Mouse (Mus musculus) Patski (cell line): ENCODE measurements around the gene Mapk8ip1. TPM values are rescaled to one million over a fixed set of nuclear protein-coding genes. Genes with fewer than 3 reads are reported as not detected.
"Not testable (repeated sequence)": the region's sequence is repeated elsewhere in the genome, so short reads cannot be mapped to it uniquely, and the experiment has no call there.

Experiments used
- ATAC-seq: fragments of 100-300 bp; one replicate; pipeline ENCODE4 v1.8.0; 2021
- CTCF ChIA-PET: fragments of 350-600 bp; sonication (Branson Sonifier 250); formaldehyde crosslinking; loops from one replicate; lab custom pipeline; 2022; ENCODE audit warnings: inconsistent platforms; lab: Charles Lee
- POLR2A ChIA-PET: fragments of 350-600 bp; sonication (Branson Sonifier 250); formaldehyde crosslinking; loops from one replicate; lab custom pipeline; 2022; ENCODE audit warnings: antibody characterized with exemption, inconsistent platforms; lab: Charles Lee
- DNase-seq: peaks from one replicate; pipeline ENCODE4 v3.0.0-alpha.2; 2011; ENCODE audit warnings: low read depth, low spot score
- H3K27me3 ChIP-seq: fragments of 371-371 bp; one replicate; pipeline ENCODE4 v1.5.1; 2021
- CTCF ChIP-seq: fragments of 100-300 bp; IDR thresholded peaks from one replicate; pipeline ENCODE4 v1.5.1; 2021
- in situ Hi-C: fragments of 300-500 bp; cut with MboI; formaldehyde crosslinking; loops from 3 replicates; pipeline ENCODE4 v1.11.1; 2018; ENCODE audit warnings: low pct_unique_long_range_greater_than_20kb, mixed read lengths
- polyA plus RNA-seq: library from polyadenylated mRNA; unstranded; gene quantifications from one replicate; pipeline ENCODE4 v1.2.3, GENCODE M21; 2021

Mapk8ip1 gene
- polyA plus RNA-seq, 1 experiment from 2014 or later = 48.1 TPM

GRCm38 (mm10) chr2:92411705-92412104 is 10.6 kb upstream of the Mapk8ip1 start:
- ChIA-PET POLR2A (no interaction called here), CTCF (no interaction called here)
- in situ Hi-C loops = no loop called here
- ATAC-seq (no peak), DNase-seq (no peak)
- no peak for TF ChIP-seq CTCF
- H3K27me3 ChIP-seq = no peaks in the 10 kb centered on the region

GRCm38 (mm10) chr2:92408309-92409045 is 7.4 kb upstream of the Mapk8ip1 start:
- ATAC-seq (no peak), DNase-seq (no peak)
- ChIA-PET POLR2A (no interaction called here), CTCF (interaction anchor here (1.2 kb wide), 1 partner anchor 12 kb away, joined by 3 read pairs; no protein-coding TSS in a partner anchor)
- no peak for TF ChIP-seq CTCF
- in situ Hi-C loops = no loop called here
- H3K27me3 ChIP-seq = no peaks in the 10 kb centered on the region

- TF ChIP-seq CTCF = no peak
- no peaks in the 10 kb centered on the region for H3K27me3 ChIP-seq
- CTCF ChIA-PET = interaction anchor here (0.8 kb wide), 1 partner anchor 12 kb away, joined by 3 read pairs; no protein-coding TSS in a partner anchor
- POLR2A ChIA-PET = no interaction called here
- no peak for DNase-seq
- ATAC-seq = no peak
- in situ Hi-C loops = no loop called here
These were observed 4.6 kb upstream of the Mapk8ip1 start for GRCm38 (mm10) chr2:92405687-92406086.

- no peak for TF ChIP-seq CTCF
- in situ Hi-C loops = no loop called here
- ChIA-PET CTCF (no interaction called here), POLR2A (interaction anchor here (0.5 kb wide), 1 partner anchor 10 kb away, joined by 3 read pairs; no protein-coding TSS in a partner anchor)
- H3K27me3 ChIP-seq = no peaks in the 10 kb centered on the region
- ATAC-seq = no peak
- DNase-seq = no peak
These were observed 3.7 kb upstream of the Mapk8ip1 start for GRCm38 (mm10) chr2:92404737-92405136.

GRCm38 (mm10) chr2:92403776-92404319 is 2.8 kb upstream of the Mapk8ip1 start:
- no peak for DNase-seq
- in situ Hi-C loops = no loop called here
- no peak for ATAC-seq
- no peak for TF ChIP-seq CTCF
- CTCF ChIA-PET = no interaction called here
- H3K27me3 ChIP-seq = no peaks in the 10 kb centered on the region
- POLR2A ChIA-PET = interaction anchor here (0.7 kb wide), 1 partner anchor 20 kb away, joined by 3 read pairs; no protein-coding TSS in a partner anchor

- DNase-seq (no peak), ATAC-seq (no peak)
- no peak for TF ChIP-seq CTCF
- H3K27me3 ChIP-seq = no peaks in the 10 kb centered on the region
- POLR2A ChIA-PET = no interaction called here
- CTCF ChIA-PET = interaction anchor here (1.7 kb wide), 1 partner anchor 19 kb away, joined by 3 read pairs; no protein-coding TSS in a partner anchor
- in situ Hi-C loops = no loop called here
These were observed 1.7 kb upstream of the Mapk8ip1 start for GRCm38 (mm10) chr2:92402591-92403326.

- POLR2A ChIA-PET = no interaction called here
- H3K27me3 ChIP-seq = no peaks in the 10 kb centered on the region
- TF ChIP-seq CTCF = no peak
- in situ Hi-C loops = no loop called here
- ATAC-seq (no peak), DNase-seq (no peak)
- CTCF ChIA-PET = interaction anchor here (1.8 kb wide), 1 partner anchor 21 kb away, joined by 6 read pairs; no protein-coding TSS in a partner anchor
These were observed 381 bp downstream of the Mapk8ip1 start for GRCm38 (mm10) chr2:92400682-92401081.

GRCm38 (mm10) chr2:92399877-92400276 is 1.2 kb downstream of the Mapk8ip1 start:
- CTCF ChIA-PET = interaction anchor here (1.2 to 1.8 kb wide), 2 partner anchors 22 to 25 kb away, joined by 3 to 6 read pairs; no protein-coding TSS in a partner anchor
- DNase-seq, in situ Hi-C loops, ATAC-seq, H3K27me3 ChIP-seq, POLR2A ChIA-PET: not testable (repeated sequence)

GRCm38 (mm10) chr2:92397436-92397835 is 3.6 kb downstream of the Mapk8ip1 start:
- peaks cover 4% of the 10 kb centered on the region for H3K27me3 ChIP-seq
- in situ Hi-C loops = no loop called here
- CTCF ChIA-PET = no interaction called here

GRCm38 (mm10) chr2:92395535-92395934 is 5.5 kb downstream of the Mapk8ip1 start:
- peaks cover 4% of the 10 kb centered on the region for H3K27me3 ChIP-seq
- ChIA-PET CTCF (no interaction called here), POLR2A (no interaction called here)
- TF ChIP-seq CTCF = no peak
- DNase-seq (no peak), ATAC-seq (no peak)
- in situ Hi-C loops = no loop called here

More at GRCm38 (mm10) chr2:92397436-92397835, 3.6 kb downstream of the Mapk8ip1 start:
- DNase-seq (no peak), ATAC-seq (no peak)
- POLR2A ChIA-PET = no interaction called here
- no peak for TF ChIP-seq CTCF
